Mouse (Mus musculus) cerebellum, postnatal 36 days (tissue): Measurements from ENCODE around the gene Acrv1.
"Not testable (repeated sequence)": the region's sequence is repeated elsewhere in the genome, so short reads cannot be mapped to it uniquely, and the experiment has no call there.

Experiments
- DNase-seq, 2 experiments: peaks; one replicate each; pipeline ENCODE4 v3.0.0; 2021 to 2022; ENCODE audit warnings: mixed read lengths in 2 of 2

Acrv1 gene

GRCm38 (mm10) chr9:36692920-36693319 is at the start of gene Acrv1:
Acrv1 (plus strand) TSS chr9:36693220.
- DNase-seq = no peak

- not testable (repeated sequence) for DNase-seq
These were observed 49.7 kb upstream of the Acrv1 start, which contains the start of gene A630095E13Rik for GRCm38 (mm10) chr9:36643276-36643675. A630095E13Rik (minus strand) TSS chr9:36643376.

- no peak for DNase-seq
These were observed 11.6 kb upstream of the Acrv1 start for GRCm38 (mm10) chr9:36681424-36681823.

- no peak for DNase-seq
These were observed 5.7 kb upstream of the Acrv1 start for GRCm38 (mm10) chr9:36687329-36687728.

- no peak for DNase-seq
These were observed 1.3 kb downstream of the Acrv1 start for GRCm38 (mm10) chr9:36694276-36694675.

- DNase-seq = no peak
These were observed 12.9 kb downstream of the Acrv1 start for GRCm38 (mm10) chr9:36705923-36706322.

GRCm38 (mm10) chr9:36707304-36707703 is 14.3 kb downstream of the Acrv1 start:
- no peak for DNase-seq

GRCm38 (mm10) chr9:36716624-36717023 is 23.6 kb downstream of the Acrv1 start:
- no peak for DNase-seq

GRCm38 (mm10) chr9:36726131-36727033 is 33.4 kb downstream of the Acrv1 start:
- peak; percentile 90 to 95 for DNase-seq

GRCm38 (mm10) chr9:36727034-36727755 is 34.2 kb downstream of the Acrv1 start, which contains the start of gene Chek1:
Chek1 (minus strand) TSS chr9:36727065.
- DNase-seq = no peak
